8 mouse cellular contexts compared by ENCODE assay signal in the genomic region with DNA sequence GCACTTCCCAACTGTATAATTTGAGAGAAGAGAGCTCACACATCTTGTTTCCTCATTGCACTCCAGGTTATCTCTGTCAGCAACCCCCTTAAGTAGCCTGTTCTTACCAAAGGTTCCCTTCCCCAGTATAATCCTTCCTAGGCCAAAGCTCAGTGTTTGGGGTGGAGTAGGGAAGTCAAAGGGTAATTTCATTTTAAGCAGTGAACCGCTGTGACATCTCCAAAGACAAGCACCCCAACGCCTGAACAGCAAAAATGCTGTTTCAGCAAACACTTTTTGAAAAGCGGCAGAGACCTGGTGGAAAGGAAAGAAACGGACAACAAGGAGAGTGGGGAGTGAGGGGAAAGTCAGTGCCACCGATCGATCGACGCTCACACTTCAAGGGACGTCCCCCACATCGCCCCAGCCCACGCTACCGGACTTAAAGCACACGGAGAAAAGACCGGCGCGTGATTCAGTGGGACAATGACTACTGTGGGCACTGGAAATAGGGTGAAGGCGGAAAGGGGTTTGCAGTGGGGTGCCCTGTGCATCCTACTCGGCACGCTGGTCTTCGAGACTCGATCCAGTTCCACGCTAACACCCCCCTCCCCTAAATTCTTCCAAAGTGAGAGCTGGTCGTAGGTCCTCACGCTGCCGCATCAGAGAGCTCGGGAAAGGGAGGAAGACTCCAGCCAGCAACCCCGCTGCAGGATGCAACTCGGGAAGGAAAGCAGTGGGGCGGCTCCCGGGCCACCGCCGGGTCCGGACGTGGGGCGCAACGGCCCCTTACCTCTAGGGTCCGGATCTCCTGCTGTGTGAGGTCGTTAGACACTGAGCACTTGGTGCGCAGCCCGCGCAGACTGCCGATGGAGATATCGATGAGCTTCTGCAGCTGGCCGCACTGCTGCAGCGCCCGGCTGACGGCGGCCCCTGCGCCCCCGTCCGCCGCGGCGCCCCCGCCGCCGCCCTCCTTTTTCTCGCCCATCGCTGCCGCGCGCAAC. TPM values are rescaled to one million over a fixed set of nuclear protein-coding genes. Genes with fewer than 3 reads are reported as not detected.
DNase-seq lines count a peak whose midpoint lies in the region; ATAC-seq and TF ChIP-seq lines count a peak whose summit lies in the region.

No protein-coding gene starts in this region.

- TF ChIP-seq POLR2A in kidney, adult 2 months (IDR thresholded peaks at IDR 0.05; ENCODE audit: low read depth, low read length): no peak
- no peak for TF ChIP-seq POLR2A in ES-Bruce4 (IDR thresholded peaks at IDR 0.05; ENCODE audit: insufficient read depth, low read length)

- H3K9me3 ChIP-seq in ES-Bruce4 (replicated peaks; ENCODE audit: control insufficient read depth, insufficient read depth, low read length, poor library complexity, severe bottlenecking): no peaks in the 10 kb centered on the region
- H3K9me3 ChIP-seq in heart, embryonic 16.5 days (replicated peaks; ENCODE audit: control insufficient read depth, low read length): no peaks in the 10 kb centered on the region
- no peaks in the 10 kb centered on the region for H3K9me3 ChIP-seq in limb, embryonic 13.5 days
- no peaks in the 10 kb centered on the region for H3K9me3 ChIP-seq in midbrain, embryonic 15.5 days

- H3K4me1 ChIP-seq in kidney, adult 2 months (ENCODE audit: control insufficient read depth, insufficient read depth, low read length): peaks cover 7% of the 10 kb centered on the region; the same call in 1 of the 2 replicates
- H3K4me1 ChIP-seq in ES-Bruce4 (ENCODE audit: control insufficient read depth, insufficient read depth, low read length): peaks cover 5% of the 10 kb centered on the region
- peaks cover 52% of the 10 kb centered on the region for H3K4me1 ChIP-seq in heart, embryonic 16.5 days (ENCODE audit: control insufficient read depth, insufficient read depth, low read length)
- H3K4me1 ChIP-seq in limb, embryonic 13.5 days: peaks cover 47% of the 10 kb centered on the region
- peaks cover 33% of the 10 kb centered on the region for H3K4me1 ChIP-seq in midbrain, embryonic 15.5 days

- H3K27ac ChIP-seq in kidney, adult 2 months (ENCODE audit: insufficient read depth, low read depth, low read length): peak overlapping the region; percentile 9
- H3K27ac ChIP-seq in ES-Bruce4 (ENCODE audit: insufficient read depth, low read length): no peak overlapping the region
- peak overlapping the region; percentile 94 for H3K27ac ChIP-seq in heart, embryonic 16.5 days (ENCODE audit: low read length)
- H3K27ac ChIP-seq in limb, embryonic 13.5 days: peak overlapping the region; percentile 86
- peak overlapping the region; percentile 90 for H3K27ac ChIP-seq in midbrain, embryonic 15.5 days

- peak; percentile 24 for ATAC-seq in heart, embryonic 16.5 days (replicated peaks; ENCODE audit: extremely low read depth, insufficient read depth, low FRiP score)
- ATAC-seq in limb, embryonic 13.5 days (ENCODE audit: low FRiP score, low read depth): no peak
- peak; percentile 40 for ATAC-seq in midbrain, embryonic 15.5 days (replicated peaks)

- no peaks in the 10 kb centered on the region for H3K36me3 ChIP-seq in kidney, adult 2 months (ENCODE audit: control insufficient read depth, insufficient read depth, low read length)
- H3K36me3 ChIP-seq in ES-Bruce4 (ENCODE audit: control insufficient read depth, insufficient read depth, low read length, poor library complexity, severe bottlenecking): no peaks in the 10 kb centered on the region
- H3K36me3 ChIP-seq in heart, embryonic 16.5 days (ENCODE audit: control insufficient read depth, insufficient read depth): no peaks in the 10 kb centered on the region
- no peaks in the 10 kb centered on the region for H3K36me3 ChIP-seq in limb, embryonic 13.5 days
- no peaks in the 10 kb centered on the region for H3K36me3 ChIP-seq in midbrain, embryonic 15.5 days (replicated peaks)

- 2% methylated on average over 56 of the region's 62 CpGs for WGBS in kidney, adult 2 months
- WGBS in heart, embryonic 16.5 days: under 1% methylated on average over 61 of the region's 62 CpGs
- under 1% methylated on average over 48 of the region's 62 CpGs for WGBS in limb, embryonic 13.5 days
- WGBS in midbrain, embryonic 15.5 days: 0% methylated on average over 56 of the region's 62 CpGs

- peak overlapping the region; percentile 88 for H3K4me3 ChIP-seq in kidney, adult 2 months (ENCODE audit: insufficient read depth, low read depth, low read length)
- H3K4me3 ChIP-seq in ES-Bruce4 (ENCODE audit: low read depth, low read length): peak overlapping the region; percentile 77
- H3K4me3 ChIP-seq in heart, embryonic 16.5 days (ENCODE audit: low read length): peak overlapping the region; percentile 98
- H3K4me3 ChIP-seq in limb, embryonic 13.5 days: peak overlapping the region; percentile 76
- H3K4me3 ChIP-seq in midbrain, embryonic 15.5 days: peak overlapping the region; percentile 96

- no peak for TF ChIP-seq CTCF in kidney, adult 2 months (conservative IDR thresholded peaks at IDR 0.05; ENCODE audit: insufficient read depth, insufficient read length, low read depth, low read length)
- no peak for TF ChIP-seq CTCF in ES-Bruce4 (IDR thresholded peaks at IDR 0.05; ENCODE audit: low read depth, low read length)

- peak overlapping the region; percentile 76 for H3K4me2 ChIP-seq in heart, embryonic 16.5 days (ENCODE audit: low read depth, low read length)
- H3K4me2 ChIP-seq in limb, embryonic 13.5 days (replicated peaks): peak overlapping the region; percentile 73
- peak overlapping the region; percentile 73 for H3K4me2 ChIP-seq in midbrain, embryonic 15.5 days

- DNase-seq in kidney, adult 2 months: peak; percentile 22
- no peak for DNase-seq in kidney, adult 9 months
- peak; percentile 67 for DNase-seq in embryo, embryonic 11 days
- DNase-seq in Muller cell, postnatal 12 days (ENCODE audit: inconsistent ontology term): no peak

- H3K9ac ChIP-seq in ES-Bruce4 (ENCODE audit: low read depth, poor library complexity, severe bottlenecking): peak overlapping the region; percentile 77
- H3K9ac ChIP-seq in heart, embryonic 16.5 days (ENCODE audit: low read length): peak overlapping the region; percentile 93
- peak overlapping the region; percentile 89 for H3K9ac ChIP-seq in limb, embryonic 13.5 days
- peak overlapping the region; percentile 96 for H3K9ac ChIP-seq in midbrain, embryonic 15.5 days

- H3K27me3 ChIP-seq in kidney, adult 2 months (replicated peaks; ENCODE audit: control insufficient read depth, insufficient read depth, low read length): no peaks in the 10 kb centered on the region
- no peaks in the 10 kb centered on the region for H3K27me3 ChIP-seq in ES-Bruce4 (ENCODE audit: control insufficient read depth, insufficient read depth, low read length, poor library complexity, severe bottlenecking)
- H3K27me3 ChIP-seq in heart, embryonic 16.5 days (ENCODE audit: control insufficient read depth, insufficient read depth, low read length): no peaks in the 10 kb centered on the region
- H3K27me3 ChIP-seq in limb, embryonic 13.5 days: no peaks in the 10 kb centered on the region
- no peaks in the 10 kb centered on the region for H3K27me3 ChIP-seq in midbrain, embryonic 15.5 days (replicated peaks)

- TF ChIP-seq EP300 in ES-Bruce4 (IDR thresholded peaks at IDR 0.05; ENCODE audit: insufficient read depth, low read depth, low read length): no peak

RNA-seq across cellular contexts. Expression of gene Ksr1, which starts 0.6 kb away (rescaled TPM):
- 7.8 and 9.8 TPM in 2 replicates for polyA plus RNA-seq in kidney, adult 2 months (2012; rRNA removed)
- polyA plus RNA-seq in ES-Bruce4 (2011; ENCODE audit: insufficient read depth, insufficient read length, low read depth, missing spikeins): 7.7 and 10.1 TPM in 2 replicates
- polyA plus RNA-seq in heart, embryonic 16.5 days (2015; fragmentation: Nextera tagmentation; extraction: Ambion mirVana): 3.3 TPM in 2 replicates
- 3.7 and 4.2 TPM in 2 replicates for polyA plus RNA-seq in limb, embryonic 13.5 days (2015; fragmentation: Nextera tagmentation; extraction: Ambion mirVana)
- 5.1 and 6.1 TPM in 2 replicates for polyA plus RNA-seq in midbrain, embryonic 15.5 days (2015; fragmentation: Nextera tagmentation; extraction: Ambion mirVana)

Comparison
In these comparisons a context has a peak if more than half of its experiments do, and no peak if none do; other contexts are left out.
1. DNase-seq: peak in kidney, adult 2 months (single experiment) and embryo, embryonic 11 days (single experiment); none in kidney, adult 9 months (single experiment) and Muller cell, postnatal 12 days (single experiment).
2. Peak in every context shown above with its lines, with median percentiles within 50 percentile points of each other: H3K4me3 ChIP-seq, H3K9ac ChIP-seq and H3K4me2 ChIP-seq.